1 mouse cellular context compared by ENCODE assay signal in the genomic region with DNA sequence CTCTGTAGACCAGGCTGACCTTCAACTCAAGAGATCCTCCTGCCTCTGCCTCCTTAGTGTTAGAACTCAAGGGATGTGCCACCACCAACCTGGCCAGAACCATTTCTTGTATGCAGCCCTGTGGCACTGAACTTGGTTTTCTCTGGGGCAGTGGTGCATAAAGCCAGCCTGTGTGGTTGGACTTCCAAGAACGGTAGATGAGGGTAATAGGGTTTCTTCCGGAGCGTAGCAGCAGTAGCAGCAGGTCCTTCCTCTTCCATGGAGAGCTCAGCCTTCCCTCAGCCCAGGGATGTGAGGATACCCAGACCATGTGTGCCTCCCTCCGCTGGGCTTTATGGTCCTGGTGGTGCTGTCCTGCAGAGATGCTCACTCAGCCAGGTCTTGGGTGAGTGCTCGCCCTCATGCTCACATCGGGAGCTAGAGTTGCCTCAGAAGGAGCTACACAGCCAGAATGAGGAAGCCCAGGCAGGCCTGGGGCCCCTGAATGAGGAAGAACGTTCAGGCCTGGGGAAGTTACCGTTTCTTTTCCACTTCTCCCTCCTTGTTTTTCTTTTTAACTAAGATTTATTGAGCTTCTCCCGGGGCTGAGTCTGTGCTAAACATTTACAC.
TF ChIP-seq lines count a peak whose summit lies in the region.

No protein-coding gene starts in this region.

TF ChIP-seq in MEL, 35 proteins besides CTCF, POLR2A, EP300 and RAD21 (continued from another document):
- TF ChIP-seq MAZ (IDR thresholded peaks at IDR 0.05; ENCODE audit: low read depth, low read length), result no peak
- TF ChIP-seq NRF1 (IDR thresholded peaks at IDR 0.05; ENCODE audit: insufficient read depth, low read depth, low read length, poor library complexity, severe bottlenecking), result no peak
- TF ChIP-seq POLR2AphosphoS2 (IDR thresholded peaks at IDR 0.05; ENCODE audit: low read length), result no peak
- no peak for TF ChIP-seq CHD2 (IDR thresholded peaks at IDR 0.05; ENCODE audit: low read length)
- TF ChIP-seq SMC3 (IDR thresholded peaks at IDR 0.05; ENCODE audit: low read depth, low read length), result no peak
- TF ChIP-seq ZNF384 (IDR thresholded peaks at IDR 0.05; ENCODE audit: low read depth, low read length), result no peak
- TF ChIP-seq BHLHE40 (IDR thresholded peaks at IDR 0.05; ENCODE audit: borderline replicate concordance, low read depth, low read length), result no peak
- TF ChIP-seq JUND (IDR thresholded peaks at IDR 0.05; ENCODE audit: low read depth, low read length), result no peak
- TF ChIP-seq MYC (IDR thresholded peaks at IDR 0.05; ENCODE audit: low read depth, low read length), result peak; percentile 31; the same call in 1 of the 2 replicates
- TF ChIP-seq MAFK (IDR thresholded peaks at IDR 0.05; ENCODE audit: borderline replicate concordance, low read depth, low read length), result no peak
- no peak for TF ChIP-seq ZMIZ1 (IDR thresholded peaks at IDR 0.05; ENCODE audit: low read depth, low read length)
- 0 out of 2 replicates have a peak, but pooled peaks have one; percentile 5 for TF ChIP-seq MAX (IDR thresholded peaks at IDR 0.05; ENCODE audit: low read length)
- no peak for TF ChIP-seq MEF2A (IDR thresholded peaks at IDR 0.05; ENCODE audit: extremely low read depth, insufficient replicate concordance, low read depth, low read length, poor library complexity, severe bottlenecking)
- TF ChIP-seq HCFC1 (IDR thresholded peaks at IDR 0.05; ENCODE audit: low read depth, low read length), result no peak
- TF ChIP-seq ELF1 (IDR thresholded peaks at IDR 0.05; ENCODE audit: low read depth, low read length), result peak; percentile 68; the same call in 1 of the 2 replicates
- TF ChIP-seq GATA1 (IDR thresholded peaks at IDR 0.05; ENCODE audit: low read depth, low read length), result no peak
- no peak for TF ChIP-seq ZKSCAN1 (IDR thresholded peaks at IDR 0.05; ENCODE audit: low read depth, low read length)
- no peak for TF ChIP-seq USF2 (IDR thresholded peaks at IDR 0.05; ENCODE audit: borderline replicate concordance in 1 of 2, insufficient read depth in 1 of 2, low read depth in 1 of 2, low read length in 2 of 2)
- TF ChIP-seq MXI1 (IDR thresholded peaks at IDR 0.05; ENCODE audit: low read depth, low read length), result no peak; the same call in 1 of the 2 replicates
- no peak for TF ChIP-seq E2F4 (IDR thresholded peaks at IDR 0.05; ENCODE audit: borderline replicate concordance, low read depth, low read length)
- TF ChIP-seq POLR2AphosphoS5 (IDR thresholded peaks at IDR 0.05; ENCODE audit: borderline replicate concordance, low read depth, low read length), result no peak
- TF ChIP-seq CHD1 (IDR thresholded peaks at IDR 0.05; ENCODE audit: low read depth, low read length), result no peak
- TF ChIP-seq SIN3A (IDR thresholded peaks at IDR 0.05; ENCODE audit: low read length), result peak; percentile 28; the same call in 1 of the 2 replicates
- no peak for TF ChIP-seq USF1 (IDR thresholded peaks at IDR 0.05; ENCODE audit: low read depth, low read length)
- TF ChIP-seq ZC3H11A (IDR thresholded peaks at IDR 0.05; ENCODE audit: low read depth, low read length), result no peak
- peak; percentile 91; the same call in 1 of the 2 replicates for TF ChIP-seq UBTF (IDR thresholded peaks at IDR 0.05; ENCODE audit: borderline replicate concordance, insufficient read depth, low read depth, low read length)
- no peak for TF ChIP-seq TAL1 (IDR thresholded peaks at IDR 0.05; ENCODE audit: low read length)
